ENCODE assay signal across 18 mouse cellular contexts in the genomic region with DNA sequence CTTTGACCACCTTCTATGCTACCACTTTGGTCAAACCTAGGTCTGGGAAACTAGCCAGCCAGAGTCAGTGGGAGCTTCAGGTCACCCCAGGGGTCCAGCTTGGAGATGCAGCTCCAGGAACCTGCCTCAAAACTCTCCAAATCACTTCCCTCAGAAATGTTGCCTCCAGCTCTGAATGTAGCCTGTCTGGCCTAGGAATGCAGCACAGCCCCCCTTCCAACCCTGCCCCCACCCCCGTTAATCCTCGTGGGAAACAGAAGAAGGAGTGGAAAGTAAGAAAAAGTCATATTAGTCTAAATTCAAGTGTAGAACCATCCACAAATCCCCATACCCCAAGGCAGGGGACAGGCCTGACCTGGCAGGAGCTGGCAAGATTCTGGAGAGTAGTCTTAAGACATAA.
"Had no signal": no experiment of that assay in that cellular context is flagged by ENCODE, and none has a peak within 500 bp of the region (broad histone marks: within the 10 kb centered on the region; RNA-seq: fewer than 3 reads in every experiment).

No protein-coding gene starts in this region.

- H3K9me3 ChIP-seq: limb, embryonic 12.5 days; liver, embryonic 13.5 days; lung, embryonic 15.5 days; megakaryocyte, embryonic 14.5 days; midbrain, embryonic 13.5 days; neural tube, embryonic 12.5 days; stomach, embryonic 15.5 days had no signal

- H3K4me2 ChIP-seq: limb, embryonic 12.5 days; liver, embryonic 13.5 days; lung, embryonic 15.5 days; midbrain, embryonic 13.5 days; neural tube, embryonic 12.5 days; stomach, embryonic 15.5 days had no signal

- H3K4me3 ChIP-seq: limb, embryonic 12.5 days; liver, embryonic 13.5 days; lung, embryonic 15.5 days; megakaryocyte, embryonic 14.5 days; midbrain, embryonic 13.5 days; neural tube, embryonic 12.5 days; stomach, embryonic 15.5 days had no signal

- H3K9ac ChIP-seq: limb, embryonic 12.5 days; liver, embryonic 13.5 days; liver, postnatal 0 days; lung, embryonic 15.5 days; midbrain, embryonic 13.5 days; neural tube, embryonic 12.5 days; stomach, embryonic 15.5 days had no signal

- ATAC-seq: liver, postnatal 0 days; midbrain, embryonic 13.5 days had no signal

- H3K36me3 ChIP-seq: limb, embryonic 12.5 days; liver, embryonic 13.5 days; lung, embryonic 15.5 days; midbrain, embryonic 13.5 days; neural tube, embryonic 12.5 days; stomach, embryonic 15.5 days had no signal

- H3K27ac ChIP-seq: kidney, postnatal 0 days; limb, embryonic 12.5 days; liver, embryonic 13.5 days; lung, embryonic 15.5 days; macrophage; midbrain, embryonic 13.5 days; neural tube, embryonic 12.5 days; stomach, embryonic 15.5 days had no signal

- DNase-seq: kidney, adult 11 months; kidney, adult 9 months; kidney, postnatal 36 days; layer of hippocampus, adult 9-11 months; layer of hippocampus, postnatal 36 days; liver; liver, embryonic 13.5 days; liver, postnatal 0 days; lung, postnatal 14 days; thymus, postnatal 14 days had no signal
